In genomic region chr1:141968133-141968532, GRCm38 (mm10) we compare ENCODE assay signal across 25 mouse cellular contexts.
A peak's percentile ranks its signal among the peaks of the same experiment; 100 is the strongest.
DNase-seq lines count a peak whose midpoint lies in the region; ATAC-seq and TF ChIP-seq lines count a peak whose summit lies in the region.
"Had no signal": no experiment of that assay in that cellular context is flagged by ENCODE, and none has a peak within 500 bp of the region (broad histone marks: within the 10 kb centered on the region; RNA-seq: fewer than 3 reads in every experiment).

No protein-coding gene starts in this region.

- peak; percentile 80 for ATAC-seq in forebrain, postnatal 0 days
- no peak for ATAC-seq in forebrain, embryonic 13.5 days
- ATAC-seq: activated CD4-positive, CD25-positive, alpha-beta regulatory T cell, adult 4 months; CD4-positive, CD25-positive, alpha-beta regulatory T cell, adult 4 months; intestine, postnatal 0 days had no signal

- no peaks in the 10 kb centered on the region for H3K4me1 ChIP-seq in forebrain, postnatal 0 days (ENCODE audit: insufficient read depth)
- no peaks in the 10 kb centered on the region for H3K4me1 ChIP-seq in forebrain, embryonic 13.5 days
- H3K4me1 ChIP-seq: embryonic facial prominence, embryonic 10.5 days; embryonic facial prominence, embryonic 13.5 days; hindbrain, embryonic 12.5 days; hindbrain, embryonic 15.5 days had no signal

- no peak overlapping the region for H3K4me3 ChIP-seq in forebrain, postnatal 0 days (ENCODE audit: low read depth, low read length)
- H3K4me3 ChIP-seq in forebrain, embryonic 13.5 days: no peak overlapping the region
- no peak overlapping the region for H3K4me3 ChIP-seq in left cerebral cortex, adult 2 months
- H3K4me3 ChIP-seq: embryonic facial prominence, embryonic 10.5 days; embryonic facial prominence, embryonic 13.5 days; erythroblast, embryonic 14.5 days; gastrocnemius, adult 2 months; hindbrain, embryonic 12.5 days; hindbrain, embryonic 15.5 days had no signal

- peak; percentile 57 for DNase-seq in forebrain, postnatal 0 days
- DNase-seq in left cerebral cortex, adult 2 months (ENCODE audit: extremely low spot score in 1 of 2, low spot score in 2 of 2): no peak
- no peak for DNase-seq in left cerebral cortex, adult 8-10 months (ENCODE audit: low spot score in 2 of 2)
- DNase-seq in telencephalon, adult 2 months (ENCODE audit: low read depth, low spot score): peak; percentile 72
- no peak for DNase-seq in cerebellum, postnatal 10 days
- DNase-seq: adrenal gland, adult 8-10 months; adrenal gland, postnatal 25 days; cerebellum, adult 11 months; cerebellum, adult 2 months; cerebellum, adult 9-11 months; cerebellum, postnatal 36 days; embryo, embryonic 11 days; gastrocnemius, adult 2 months; gastrocnemius, postnatal 14 days; heart, adult 11 months had no signal

- no peak overlapping the region for H3K27ac ChIP-seq in forebrain, postnatal 0 days (ENCODE audit: low read depth, low read length)
- H3K27ac ChIP-seq in forebrain, embryonic 13.5 days: no peak overlapping the region
- peak overlapping the region; percentile 66 for H3K27ac ChIP-seq in left cerebral cortex, adult 2 months
- H3K27ac ChIP-seq: embryonic facial prominence, embryonic 10.5 days; embryonic facial prominence, embryonic 13.5 days; gastrocnemius, adult 2 months; hindbrain, embryonic 12.5 days; hindbrain, embryonic 15.5 days had no signal

- 27% methylated on average over 5 of the region's 5 CpGs for WGBS in forebrain, postnatal 0 days
- WGBS in forebrain, embryonic 13.5 days: 43% methylated on average over 5 of the region's 5 CpGs

- no peaks in the 10 kb centered on the region for H3K9me3 ChIP-seq in forebrain, postnatal 0 days (ENCODE audit: low read length)
- H3K9me3 ChIP-seq in forebrain, embryonic 13.5 days (replicated peaks): no peaks in the 10 kb centered on the region
- H3K9me3 ChIP-seq: embryonic facial prominence, embryonic 10.5 days; embryonic facial prominence, embryonic 13.5 days; hindbrain, embryonic 12.5 days; hindbrain, embryonic 15.5 days had no signal

- H3K36me3 ChIP-seq in forebrain, postnatal 0 days (ENCODE audit: insufficient read depth): no peaks in the 10 kb centered on the region
- no peaks in the 10 kb centered on the region for H3K36me3 ChIP-seq in forebrain, embryonic 13.5 days (ENCODE audit: poor library complexity, severe bottlenecking)
- H3K36me3 ChIP-seq: embryonic facial prominence, embryonic 10.5 days; embryonic facial prominence, embryonic 13.5 days; hindbrain, embryonic 12.5 days; hindbrain, embryonic 15.5 days had no signal

- intact Hi-C loops in left cerebral cortex, adult 2 months (cut with DNase I): loop anchor here (10.0 kb wide), 1 partner anchor 1677 kb away; the partner anchor contains the start of gene B3galt2

- H3K27me3 ChIP-seq in forebrain, postnatal 0 days (ENCODE audit: insufficient read depth, low read length): no peaks in the 10 kb centered on the region
- H3K27me3 ChIP-seq in forebrain, embryonic 13.5 days: no peaks in the 10 kb centered on the region
- H3K27me3 ChIP-seq: embryonic facial prominence, embryonic 13.5 days; hindbrain, embryonic 12.5 days; hindbrain, embryonic 15.5 days had no signal

- TF ChIP-seq CTCF in forebrain, postnatal 0 days (IDR thresholded peaks at IDR 0.05; ENCODE audit: low read depth): no peak
- TF ChIP-seq CTCF in left cerebral cortex, adult 2 months (IDR thresholded peaks at IDR 0.05): no peak

- no peak overlapping the region for H3K4me2 ChIP-seq in forebrain, postnatal 0 days (ENCODE audit: low read depth)
- H3K4me2 ChIP-seq in forebrain, embryonic 13.5 days: no peak overlapping the region
- H3K4me2 ChIP-seq: embryonic facial prominence, embryonic 13.5 days; heart, embryonic 11.5 days; hindbrain, embryonic 12.5 days; hindbrain, embryonic 15.5 days had no signal

- no peak overlapping the region for H3K9ac ChIP-seq in forebrain, postnatal 0 days
- no peak overlapping the region for H3K9ac ChIP-seq in forebrain, embryonic 13.5 days
- H3K9ac ChIP-seq: embryonic facial prominence, embryonic 13.5 days; hindbrain, embryonic 12.5 days; hindbrain, embryonic 15.5 days had no signal

Comparison
In these comparisons a context has a peak if more than half of its experiments do, and no peak if none do; other contexts are left out.
1. DNase-seq: peak in forebrain, postnatal 0 days (single experiment) and telencephalon, adult 2 months (single experiment); none in left cerebral cortex, adult 2 months (0 of 2), left cerebral cortex, adult 8-10 months (0 of 2) and cerebellum, postnatal 10 days (0 of 2).